Mouse (Mus musculus): ENCODE data around the gene Cycs. TPM values are rescaled to one million over a fixed set of nuclear protein-coding genes. Genes with fewer than 3 reads are reported as not detected.
"Not testable (repeated sequence)": the region's sequence is repeated elsewhere in the genome, so short reads cannot be mapped to it uniquely, and the experiment has no call there.

Gene Cycs
- polyA plus RNA-seq, 1 experiment from 2014 or later, result 67.5 TPM

DNA sequence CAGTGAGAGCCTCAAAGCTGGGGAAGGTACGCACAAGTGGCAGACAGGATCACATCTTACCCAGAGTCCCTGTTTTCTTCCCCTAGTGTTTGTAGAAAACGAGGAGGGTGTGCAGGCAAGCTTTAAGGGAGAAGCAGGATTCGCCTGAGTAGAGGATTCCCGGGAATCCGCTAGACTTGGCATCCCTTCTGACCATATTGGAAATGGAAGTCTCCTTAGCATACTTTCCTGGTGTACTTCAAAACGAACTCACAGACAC, 588 bp upstream of the Cycs start:
- no peaks in the 10 kb centered on the region for H3K27me3 ChIP-seq
- WGBS, result 18% methylated on average over 6 of the region's 6 CpGs
- H3K4me3 ChIP-seq, result peak overlapping the region; percentile 66
- H3K9ac ChIP-seq (replicated peaks), result peak overlapping the region; percentile 81
- H3K9me3 ChIP-seq, result no peaks in the 10 kb centered on the region
- H3K4me1 ChIP-seq, result peaks cover 12% of the 10 kb centered on the region
- H3K27ac ChIP-seq (replicated peaks), result peak overlapping the region; percentile 78
- peaks cover 16% of the 10 kb centered on the region for H3K36me3 ChIP-seq
- H3K4me2 ChIP-seq (replicated peaks), result peak overlapping the region; percentile 73
- no peak for ATAC-seq (ENCODE audit: low FRiP score, low read depth)

- WGBS, result 99% methylated on average over 3 of the region's 3 CpGs
- Histone ChIP-seq H3K27ac (replicated peaks) (no peak overlapping the region), H3K4me3 (no peak overlapping the region)
Measured at GRCm38 (mm10) chr6:50563651-50564050, 2.7 kb downstream of the Cycs start.

GRCm38 (mm10) chr6:50562421-50562820, 3.9 kb downstream of the Cycs start:
- WGBS, result 97% methylated on average over 4 of the region's 4 CpGs
- Histone ChIP-seq H3K36me3 (peaks cover 16% of the 10 kb centered on the region), H3K9ac (replicated peaks) (no peak overlapping the region), H3K27me3 (no peaks in the 10 kb centered on the region), H3K4me3 (no peak overlapping the region), H3K27ac (replicated peaks) (no peak overlapping the region), H3K9me3 (no peaks in the 10 kb centered on the region), H3K4me2 (replicated peaks) (no peak overlapping the region), H3K4me1 (peaks cover 11% of the 10 kb centered on the region)
- ATAC-seq (ENCODE audit: low FRiP score, low read depth), result no peak

More at GRCm38 (mm10) chr6:50563651-50564050, 2.7 kb downstream of the Cycs start:
- no peaks in the 10 kb centered on the region for H3K9me3 ChIP-seq
- ATAC-seq (ENCODE audit: low FRiP score, low read depth), result no peak
- H3K27me3 ChIP-seq, result no peaks in the 10 kb centered on the region
- H3K36me3 ChIP-seq, result peaks cover 16% of the 10 kb centered on the region
- no peak overlapping the region for H3K4me2 ChIP-seq (replicated peaks)
- H3K4me1 ChIP-seq, result peaks cover 12% of the 10 kb centered on the region
- H3K9ac ChIP-seq (replicated peaks), result no peak overlapping the region

- no peaks in the 10 kb centered on the region for H3K9me3 ChIP-seq
- no peak overlapping the region for H3K27ac ChIP-seq (replicated peaks)
- no peak overlapping the region for H3K9ac ChIP-seq (replicated peaks)
- H3K4me1 ChIP-seq, result peaks cover 6% of the 10 kb centered on the region
- no peak overlapping the region for H3K4me3 ChIP-seq
- H3K27me3 ChIP-seq, result no peaks in the 10 kb centered on the region
- WGBS, result 91% methylated on average over 1 of the region's 1 CpGs
- no peak overlapping the region for H3K4me2 ChIP-seq (replicated peaks)
- no peak for ATAC-seq (ENCODE audit: low FRiP score, low read depth)
- H3K36me3 ChIP-seq, result peaks cover 16% of the 10 kb centered on the region
Measured at GRCm38 (mm10) chr6:50560776-50561175, 5.6 kb downstream of the Cycs start.

DNA sequence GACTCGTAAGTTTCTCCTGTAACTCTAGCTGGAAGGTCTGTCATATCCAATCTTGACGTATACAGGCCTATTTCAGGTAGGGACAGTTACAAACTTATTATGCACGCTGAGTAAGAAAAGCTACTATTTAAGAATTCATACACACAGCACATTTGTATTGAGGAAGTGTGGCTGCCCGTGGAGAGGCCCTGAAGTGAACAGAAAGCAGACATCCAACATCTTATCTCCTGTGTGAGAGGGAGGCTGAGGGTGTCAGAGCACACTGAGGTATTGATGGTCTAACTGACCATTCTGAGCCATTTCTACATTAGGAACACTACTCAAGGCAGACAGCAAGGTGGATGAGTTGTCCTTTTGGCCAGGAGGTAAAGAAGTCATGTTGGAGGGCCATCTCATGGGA, 7.5 kb downstream of the Cycs start:
- Histone ChIP-seq H3K4me1 (no peaks in the 10 kb centered on the region), H3K27ac (replicated peaks) (no peak overlapping the region), H3K27me3 (no peaks in the 10 kb centered on the region), H3K9me3 (no peaks in the 10 kb centered on the region), H3K4me2 (replicated peaks) (no peak overlapping the region), H3K4me3 (no peak overlapping the region), H3K36me3 (peaks cover 12% of the 10 kb centered on the region), H3K9ac (replicated peaks) (no peak overlapping the region)
- WGBS, result 89% methylated on average over 4 of the region's 4 CpGs
- no peak for ATAC-seq (ENCODE audit: low FRiP score, low read depth)

GRCm38 (mm10) chr6:50557566-50557965, 8.8 kb downstream of the Cycs start:
- H3K4me3 ChIP-seq, result no peak overlapping the region
- no peak overlapping the region for H3K4me2 ChIP-seq (replicated peaks)
- H3K27ac ChIP-seq (replicated peaks), result no peak overlapping the region
- no peaks in the 10 kb centered on the region for H3K9me3 ChIP-seq
- 93% methylated on average over 6 of the region's 6 CpGs for WGBS
- no peak for ATAC-seq (ENCODE audit: low FRiP score, low read depth)
- H3K4me1 ChIP-seq, result no peaks in the 10 kb centered on the region
- H3K9ac ChIP-seq (replicated peaks), result no peak overlapping the region
- H3K36me3 ChIP-seq, result peaks cover 2% of the 10 kb centered on the region; the same call in 1 of the 2 replicates
- no peaks in the 10 kb centered on the region for H3K27me3 ChIP-seq

- not testable (repeated sequence) for ATAC-seq (ENCODE audit: low FRiP score, low read depth); H3K9ac ChIP-seq (replicated peaks); H3K4me1 ChIP-seq; H3K27me3 ChIP-seq; H3K4me2 ChIP-seq (replicated peaks); H3K27ac ChIP-seq (replicated peaks); H3K4me3 ChIP-seq; H3K36me3 ChIP-seq; H3K9me3 ChIP-seq
- 90% methylated on average over 2 of the region's 2 CpGs for WGBS
Measured at GRCm38 (mm10) chr6:50554223-50554622, 12.1 kb downstream of the Cycs start.

DNA sequence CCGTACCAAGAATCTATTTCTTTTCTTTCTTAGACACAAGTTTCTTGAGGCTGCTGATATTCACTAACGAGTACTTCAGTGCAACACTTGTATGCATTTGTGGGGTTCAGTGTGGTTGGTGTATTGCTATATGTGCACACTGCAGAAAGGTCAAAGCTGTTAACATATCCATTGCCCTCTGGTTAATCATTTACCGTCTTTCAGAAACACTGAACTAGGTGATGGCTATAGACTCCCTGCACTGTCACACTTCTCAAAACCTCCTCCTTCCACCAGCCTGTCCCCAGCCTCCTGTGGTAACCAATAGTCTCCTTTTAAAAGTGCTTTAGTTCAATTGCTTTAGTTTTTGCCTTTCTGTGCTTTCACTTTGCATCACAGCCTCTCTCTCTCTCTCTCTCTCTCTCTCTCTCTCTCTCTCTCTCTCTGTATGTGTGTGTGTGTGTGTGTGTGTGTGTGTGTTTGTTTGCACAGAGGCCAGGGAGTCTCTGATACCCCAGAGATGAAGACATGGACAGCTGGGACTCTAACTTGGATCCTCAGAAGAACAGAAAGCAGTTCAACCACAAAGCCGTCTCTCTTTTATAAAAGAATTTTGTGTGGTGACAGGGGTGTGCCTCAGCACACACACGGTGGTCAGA, 13.3 kb downstream of the Cycs start:
- Histone ChIP-seq H3K4me3 (no peak overlapping the region), H3K4me2 (replicated peaks) (no peak overlapping the region), H3K27ac (replicated peaks) (no peak overlapping the region), H3K9ac (replicated peaks) (no peak overlapping the region), H3K27me3 (no peaks in the 10 kb centered on the region), H3K36me3 (no peaks in the 10 kb centered on the region), H3K4me1 (no peaks in the 10 kb centered on the region), H3K9me3 (no peaks in the 10 kb centered on the region)
- ATAC-seq (ENCODE audit: low FRiP score, low read depth), result no peak
- WGBS, result 84% methylated on average over 5 of the region's 5 CpGs

GRCm38 (mm10) chr6:50549791-50550190, 16.5 kb downstream of the Cycs start:
- 81% methylated on average over 7 of the region's 7 CpGs for WGBS
- Histone ChIP-seq H3K9ac (replicated peaks) (no peak overlapping the region), H3K27me3 (no peaks in the 10 kb centered on the region), H3K9me3 (no peaks in the 10 kb centered on the region), H3K27ac (replicated peaks) (no peak overlapping the region), H3K4me1 (peaks cover 4% of the 10 kb centered on the region; the same call in 1 of the 2 replicates), H3K36me3 (no peaks in the 10 kb centered on the region), H3K4me2 (replicated peaks) (no peak overlapping the region), H3K4me3 (no peak overlapping the region)
- ATAC-seq (ENCODE audit: low FRiP score, low read depth), result no peak

DNA sequence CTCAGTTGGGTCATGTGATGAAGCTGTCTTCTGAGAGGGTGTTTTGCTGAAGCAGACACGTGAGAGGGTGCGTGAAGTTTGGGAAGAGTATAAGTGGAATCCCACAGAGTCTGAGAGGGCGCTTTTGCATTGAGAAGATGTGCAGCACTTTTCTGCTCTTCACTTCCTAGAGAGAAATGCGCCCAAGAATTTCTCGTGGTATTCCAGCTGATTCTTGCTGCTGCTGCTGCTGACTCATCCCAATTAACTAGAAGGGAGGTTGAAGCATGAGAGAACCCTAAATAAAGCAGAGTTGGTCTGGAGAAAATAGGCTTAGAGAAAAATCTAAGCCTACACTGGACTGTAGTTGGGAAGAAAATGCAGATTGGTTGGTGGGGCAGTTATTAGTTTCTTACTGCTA, 17.3 kb downstream of the Cycs start:
- Histone ChIP-seq H3K27ac (replicated peaks) (no peak overlapping the region), H3K27me3 (no peaks in the 10 kb centered on the region), H3K4me1 (peaks cover 4% of the 10 kb centered on the region; the same call in 1 of the 2 replicates), H3K4me3 (no peak overlapping the region), H3K4me2 (replicated peaks) (no peak overlapping the region), H3K9ac (replicated peaks) (no peak overlapping the region), H3K9me3 (no peaks in the 10 kb centered on the region), H3K36me3 (no peaks in the 10 kb centered on the region)
- 82% methylated on average over 5 of the region's 5 CpGs for WGBS
- ATAC-seq (ENCODE audit: low FRiP score, low read depth), result no peak

DNA sequence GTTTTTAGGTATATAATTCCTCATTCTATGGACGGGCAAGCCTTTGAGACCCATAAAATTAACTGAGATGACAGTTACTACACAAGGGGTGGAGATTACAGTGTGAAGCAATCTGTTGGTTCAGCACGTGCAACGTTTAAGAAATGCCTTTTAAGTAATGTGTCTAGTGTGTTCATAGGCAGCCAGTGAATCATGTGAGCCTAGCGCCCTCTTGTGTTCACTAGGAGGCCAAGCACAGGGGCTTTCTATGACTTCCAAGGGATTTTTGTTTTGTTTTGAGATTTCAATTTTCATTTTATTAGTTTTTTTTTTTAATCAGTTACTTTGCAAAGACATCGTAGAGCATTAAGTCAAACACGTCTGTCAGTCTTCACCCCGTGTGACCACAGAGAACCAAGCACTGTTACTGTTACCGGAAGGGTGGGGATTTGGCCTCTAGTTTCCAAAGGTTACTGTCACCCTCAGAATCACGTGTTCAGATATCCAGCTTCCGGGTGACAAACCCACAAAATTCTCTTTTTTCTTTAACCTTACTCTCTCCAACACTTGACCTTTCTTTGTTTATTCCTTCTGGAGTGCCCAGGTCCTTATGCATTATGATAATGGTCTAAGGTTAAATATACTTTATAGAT, 20.8 kb downstream of the Cycs start:
- Histone ChIP-seq H3K4me2 (replicated peaks) (0 out of 2 replicates have a peak overlapping the region, but pooled peaks have one; percentile 7), H3K9me3 (no peaks in the 10 kb centered on the region), H3K4me3 (no peak overlapping the region), H3K27ac (replicated peaks) (no peak overlapping the region), H3K9ac (replicated peaks) (no peak overlapping the region), H3K36me3 (no peaks in the 10 kb centered on the region), H3K4me1 (peaks cover 4% of the 10 kb centered on the region; the same call in 1 of the 2 replicates), H3K27me3 (no peaks in the 10 kb centered on the region)
- no peak for ATAC-seq (ENCODE audit: low FRiP score, low read depth)
- WGBS, result 30% methylated on average over 10 of the region's 10 CpGs

GRCm38 (mm10) chr6:50542535-50542934, 23.8 kb downstream of the Cycs start:
- Histone ChIP-seq H3K4me1 (peaks cover 4% of the 10 kb centered on the region; the same call in 1 of the 2 replicates), H3K4me3 (no peak overlapping the region), H3K27ac (replicated peaks) (no peak overlapping the region), H3K4me2 (replicated peaks) (no peak overlapping the region), H3K9ac (replicated peaks) (no peak overlapping the region), H3K36me3 (no peaks in the 10 kb centered on the region), H3K27me3 (no peaks in the 10 kb centered on the region; the same call in 1 of the 2 replicates), H3K9me3 (no peaks in the 10 kb centered on the region)
- ATAC-seq (ENCODE audit: low FRiP score, low read depth), result no peak
- 95% methylated on average over 1 of the region's 1 CpGs for WGBS

- H3K4me2 ChIP-seq (replicated peaks), result no peak overlapping the region
- H3K9me3 ChIP-seq, result no peaks in the 10 kb centered on the region
- no peak overlapping the region for H3K27ac ChIP-seq (replicated peaks)
- no peaks in the 10 kb centered on the region; the same call in 1 of the 2 replicates for H3K27me3 ChIP-seq
- H3K36me3 ChIP-seq, result no peaks in the 10 kb centered on the region
- no peaks in the 10 kb centered on the region for H3K4me1 ChIP-seq
- no peak overlapping the region for H3K9ac ChIP-seq (replicated peaks)
- no peak overlapping the region for H3K4me3 ChIP-seq
- no peak for ATAC-seq (ENCODE audit: low FRiP score, low read depth)
- 70% methylated on average over 1 of the region's 1 CpGs for WGBS
Measured at GRCm38 (mm10) chr6:50539641-50540040, 26.7 kb downstream of the Cycs start.
